Mouse (Mus musculus) adrenal gland, postnatal 25 days (tissue): ENCODE data around the gene Zscan25. TPM values are rescaled to one million over a fixed set of nuclear protein-coding genes. Genes with fewer than 3 reads are reported as not detected.

Experiments used
- total RNA-seq: library from RNA; stranded (reverse); gene quantifications from 2 replicates; pipeline ENCODE4 v1.2.3, GENCODE M21; 2021

The Zscan25 gene
- total RNA-seq, 1 experiment from 2014 or later: 19.2 TPM

Other genes with a start within 250 kb of the Zscan25 start
- not detected in 2 replicates for gene Gm4871, start 247.7 kb upstream of the Zscan25 start, total RNA-seq
- not detected in 2 replicates for gene 1700018F24Rik, start 237.5 kb upstream of the Zscan25 start, total RNA-seq
- gene Arpc1a, start 196.7 kb upstream of the Zscan25 start, total RNA-seq: 110 and 126 TPM in 2 replicates
- gene Kpna7, start 196.5 kb upstream of the Zscan25 start, total RNA-seq: not detected in 2 replicates
- gene Arpc1b, start 166.3 kb upstream of the Zscan25 start, total RNA-seq: 243 and 311 TPM in 2 replicates
- 91.0 and 131 TPM in 2 replicates for gene Pdap1, start 140.3 kb upstream of the Zscan25 start, total RNA-seq
- gene Bud31, start 140.1 kb upstream of the Zscan25 start, total RNA-seq: 113 and 115 TPM in 2 replicates
- gene Ptcd1, start 113.4 kb upstream of the Zscan25 start, total RNA-seq: 35.1 and 38.5 TPM in 2 replicates
- gene Cpsf4, start 113.3 kb upstream of the Zscan25 start, total RNA-seq: 22.9 and 23.2 TPM in 2 replicates
- gene Atp5j2, start 88.4 kb upstream of the Zscan25 start, total RNA-seq: 437 and 448 TPM in 2 replicates
- gene Zkscan14, start 78.6 kb upstream of the Zscan25 start, total RNA-seq: 9.3 and 13.3 TPM in 2 replicates
- gene Zkscan5, start 75.9 kb upstream of the Zscan25 start, total RNA-seq: 11.1 and 12.9 TPM in 2 replicates
- 59.8 and 67.4 TPM in 2 replicates for gene Zfp655, start 48.8 kb upstream of the Zscan25 start, total RNA-seq
- 0.27 TPM in 1 of 2 replicates, not detected in the other for gene Cyp3a57, start 64.8 kb downstream of the Zscan25 start, total RNA-seq
- gene Cyp3a16, start 189.2 kb downstream of the Zscan25 start, total RNA-seq: not detected in 2 replicates